Mouse (Mus musculus): ENCODE results near the gene Kcnh7. TPM values are rescaled to one million over a fixed set of nuclear protein-coding genes. Genes with fewer than 3 reads are reported as not detected.
A peak's percentile ranks its signal among the peaks of the same experiment; 100 is the strongest.
"Not testable (repeated sequence)": the region's sequence is repeated elsewhere in the genome, so short reads cannot be mapped to it uniquely, and the experiment has no call there.

Kcnh7 gene
- total RNA-seq, 1 experiment from 2014 or later: not detected

GRCm38 (mm10) chr2:62730671-62731070, 453.4 kb downstream of the Kcnh7 start:
- no peak for ATAC-seq (replicated peaks; ENCODE audit: low read depth, poor library complexity, severe bottlenecking)

GRCm38 (mm10) chr2:62727732-62728131, 456.4 kb downstream of the Kcnh7 start:
- ATAC-seq (replicated peaks; ENCODE audit: low read depth, poor library complexity, severe bottlenecking): no peak

GRCm38 (mm10) chr2:62725946-62726345, 458.1 kb downstream of the Kcnh7 start:
- ATAC-seq (replicated peaks; ENCODE audit: low read depth, poor library complexity, severe bottlenecking): no peak

GRCm38 (mm10) chr2:62718411-62718810, 465.7 kb downstream of the Kcnh7 start:
- 0 out of 2 replicates have a peak, but pooled peaks have one; percentile 22 for ATAC-seq (replicated peaks; ENCODE audit: low read depth, poor library complexity, severe bottlenecking)

- no peak for ATAC-seq (replicated peaks; ENCODE audit: low read depth, poor library complexity, severe bottlenecking)
Observed at GRCm38 (mm10) chr2:62717270-62717669, 466.8 kb downstream of the Kcnh7 start.

GRCm38 (mm10) chr2:62715260-62715659, 468.8 kb downstream of the Kcnh7 start:
- ATAC-seq (replicated peaks; ENCODE audit: low read depth, poor library complexity, severe bottlenecking): no peak

- not testable (repeated sequence) for ATAC-seq (replicated peaks; ENCODE audit: low read depth, poor library complexity, severe bottlenecking)
Observed at GRCm38 (mm10) chr2:62714362-62714761, 469.7 kb downstream of the Kcnh7 start.

- ATAC-seq (replicated peaks; ENCODE audit: low read depth, poor library complexity, severe bottlenecking): no peak
Observed at GRCm38 (mm10) chr2:62709633-62710032, 474.5 kb downstream of the Kcnh7 start.

GRCm38 (mm10) chr2:62706313-62706712, 477.8 kb downstream of the Kcnh7 start:
- 0 out of 2 replicates have a peak, but pooled peaks have one; percentile 39 for ATAC-seq (replicated peaks; ENCODE audit: low read depth, poor library complexity, severe bottlenecking)

GRCm38 (mm10) chr2:62685934-62686333, 498.2 kb downstream of the Kcnh7 start:
- peak; percentile 27 for ATAC-seq (replicated peaks; ENCODE audit: low read depth, poor library complexity, severe bottlenecking)

GRCm38 (mm10) chr2:62684989-62685595, 499.0 kb downstream of the Kcnh7 start:
- peak; percentile 92 for ATAC-seq (replicated peaks; ENCODE audit: low read depth, poor library complexity, severe bottlenecking)

- no peak for ATAC-seq (replicated peaks; ENCODE audit: low read depth, poor library complexity, severe bottlenecking)
Observed at GRCm38 (mm10) chr2:62681667-62682066, 502.4 kb downstream of the Kcnh7 start.

GRCm38 (mm10) chr2:62672788-62673187, 511.3 kb downstream of the Kcnh7 start:
- peak; percentile 73 for ATAC-seq (replicated peaks; ENCODE audit: low read depth, poor library complexity, severe bottlenecking)

GRCm38 (mm10) chr2:62670767-62671166, 513.3 kb downstream of the Kcnh7 start:
- ATAC-seq (replicated peaks; ENCODE audit: low read depth, poor library complexity, severe bottlenecking): no peak

GRCm38 (mm10) chr2:62670301-62670700, 513.8 kb downstream of the Kcnh7 start:
- ATAC-seq (replicated peaks; ENCODE audit: low read depth, poor library complexity, severe bottlenecking): no peak

- no peak for ATAC-seq (replicated peaks; ENCODE audit: low read depth, poor library complexity, severe bottlenecking)
Observed at GRCm38 (mm10) chr2:62669848-62670247, 514.2 kb downstream of the Kcnh7 start.

- ATAC-seq (replicated peaks; ENCODE audit: low read depth, poor library complexity, severe bottlenecking): no peak
Observed at GRCm38 (mm10) chr2:62665536-62665935, 518.6 kb downstream of the Kcnh7 start.

- 0 out of 2 replicates have a peak, but pooled peaks have one; percentile 10 for ATAC-seq (replicated peaks; ENCODE audit: low read depth, poor library complexity, severe bottlenecking)
Observed at GRCm38 (mm10) chr2:62664839-62665238, 519.2 kb downstream of the Kcnh7 start.

GRCm38 (mm10) chr2:62664135-62664670, 519.9 kb downstream of the Kcnh7 start, which contains the start of gene Gca:
Gca (plus strand) TSS chr2:62664285.
- peak; percentile 97 for ATAC-seq (replicated peaks; ENCODE audit: low read depth, poor library complexity, severe bottlenecking)

GRCm38 (mm10) chr2:62662560-62662959, 521.5 kb downstream of the Kcnh7 start:
- ATAC-seq (replicated peaks; ENCODE audit: low read depth, poor library complexity, severe bottlenecking): no peak

- ATAC-seq (replicated peaks; ENCODE audit: low read depth, poor library complexity, severe bottlenecking): no peak
Observed at GRCm38 (mm10) chr2:62660565-62660964, 523.5 kb downstream of the Kcnh7 start.

GRCm38 (mm10) chr2:62656072-62656471, 528.0 kb downstream of the Kcnh7 start:
- ATAC-seq (replicated peaks; ENCODE audit: low read depth, poor library complexity, severe bottlenecking): 0 out of 2 replicates have a peak, but pooled peaks have one; percentile 37

Data from common myeloid progenitor, adult 5-6 weeks (primary cell).